Mouse (Mus musculus): ENCODE data around the gene Cga. TPM values are rescaled to one million over a fixed set of nuclear protein-coding genes. Genes with fewer than 3 reads are reported as not detected.

Cga gene
- total RNA-seq, 2 experiments from 2014 or later = not detected

Other genes starting within 250 kb of the Cga start
- 10 to 100 TPM; 20.9 to 22.0 TPM for gene Slc35a1, start 206.3 kb upstream of the Cga start, total RNA-seq (2021)
- not detected for gene Cfap206, start 163.6 kb upstream of the Cga start, total RNA-seq (2021)
- gene Gm136, start 137.5 kb upstream of the Cga start, total RNA-seq (2021) = not detected
- 10 to 100 TPM; 21.1 to 25.4 TPM for gene Smim8, start 115.4 kb upstream of the Cga start, total RNA-seq (2021)
- 10 to 100 TPM; 19.1 to 19.5 TPM for gene Zfp292, start 10.8 kb upstream of the Cga start, total RNA-seq (2021)

All from gastrocnemius, postnatal 4 days (tissue).